Mouse (Mus musculus) embryonic facial prominence, embryonic 12.5 days (tissue): Measurements from ENCODE around the gene Galnt6. TPM values are rescaled to one million over a fixed set of nuclear protein-coding genes. Genes with fewer than 3 reads are reported as not detected.

Experiments used
- ATAC-seq: fragments of 200-750 bp; cut with Nextera tagmentation; 2 replicates; pipeline ENCODE4 v1.8.0; 2017; ENCODE audit not compliant: insufficient number of reproducible peaks, insufficient read depth, low FRiP score, low TSS enrichment
- H3K27ac ChIP-seq: fragments of 300-500 bp; sonication (generic); 2 replicates; pipeline ENCODE4 v1.5.1; 2016; ENCODE audit warnings: mild to moderate bottlenecking
- H3K27me3 ChIP-seq: fragments of 300-500 bp; sonication (generic); 2 replicates; pipeline ENCODE4 v1.6.1; 2016; ENCODE audit warnings: mild to moderate bottlenecking, moderate library complexity
- H3K36me3 ChIP-seq: fragments of 300-500 bp; sonication (generic); 2 replicates; pipeline ENCODE4 v1.6.1; 2016; ENCODE audit warnings: mild to moderate bottlenecking
- H3K4me1 ChIP-seq: fragments of 300-500 bp; sonication (generic); 2 replicates; pipeline ENCODE4 v1.6.1; 2016
- H3K4me2 ChIP-seq: fragments of 300-500 bp; sonication (generic); replicated peaks from 2 replicates; pipeline ENCODE4 v1.6.1; 2016; ENCODE audit warnings: mild to moderate bottlenecking, moderate library complexity
- H3K4me3 ChIP-seq: fragments of 300-500 bp; sonication (generic); 2 replicates; pipeline ENCODE4 v1.5.1; 2016; ENCODE audit warnings: mild to moderate bottlenecking
- H3K9ac ChIP-seq: fragments of 300-500 bp; sonication (generic); 2 replicates; pipeline ENCODE4 v1.6.1; 2016; ENCODE audit warnings: mild to moderate bottlenecking, moderate library complexity
- H3K9me3 ChIP-seq: fragments of 300-500 bp; sonication (generic); 2 replicates; pipeline ENCODE4 v1.6.1; 2016; ENCODE audit warnings: mild to moderate bottlenecking, moderate library complexity
- WGBS: fragments of 180-500 bp; shearing (Covaris S2); methylation state at CpG from one replicate; pipeline ENCODE4 v1.1.7; 2016; 5-methylcytosine and 5-hydroxymethylcytosine counted together
- polyA plus RNA-seq: library from polyadenylated mRNA; unstranded; fragments of >200 nt; fragmentation: Nextera tagmentation; extraction: Ambion mirVana; gene quantifications from 2 replicates; pipeline ENCODE4 v1.2.1, GENCODE M21; 2016

Gene Galnt6
- polyA plus RNA-seq, 1 experiment from 2014 or later = 0.40 TPM

DNA sequence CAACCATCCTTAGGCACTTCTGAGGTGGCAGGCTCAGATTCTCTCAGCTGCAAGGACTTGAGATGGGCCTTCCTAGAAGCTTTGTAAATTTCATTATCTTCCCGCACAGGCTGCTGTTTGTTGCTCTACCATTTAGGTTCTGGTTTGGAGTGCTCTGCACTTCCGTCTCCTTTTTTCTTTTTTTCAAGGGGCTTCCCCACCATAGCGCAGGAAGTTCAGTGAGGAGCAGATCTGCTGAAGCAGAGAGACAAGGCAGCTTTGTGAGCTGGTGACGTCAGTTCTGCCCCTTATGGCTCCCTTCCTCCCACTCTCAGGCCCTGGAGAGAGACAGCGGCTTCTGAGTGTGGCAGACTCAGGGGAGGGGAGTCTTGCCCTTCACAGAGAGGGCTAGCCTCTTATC is 3.4 kb upstream of the Galnt6 start:
- 16% methylated on average over 5 of the region's 5 CpGs for WGBS
- H3K4me2 ChIP-seq = no peak overlapping the region
- no peak overlapping the region for H3K4me3 ChIP-seq
- peaks cover 11% of the 10 kb centered on the region; the same call in 1 of the 2 replicates for H3K4me1 ChIP-seq
- H3K27ac ChIP-seq = no peak overlapping the region
- ATAC-seq = no peak
- no peak overlapping the region for H3K9ac ChIP-seq
- H3K9me3 ChIP-seq = no peaks in the 10 kb centered on the region
- H3K27me3 ChIP-seq = peaks cover 46% of the 10 kb centered on the region
- no peaks in the 10 kb centered on the region for H3K36me3 ChIP-seq

DNA sequence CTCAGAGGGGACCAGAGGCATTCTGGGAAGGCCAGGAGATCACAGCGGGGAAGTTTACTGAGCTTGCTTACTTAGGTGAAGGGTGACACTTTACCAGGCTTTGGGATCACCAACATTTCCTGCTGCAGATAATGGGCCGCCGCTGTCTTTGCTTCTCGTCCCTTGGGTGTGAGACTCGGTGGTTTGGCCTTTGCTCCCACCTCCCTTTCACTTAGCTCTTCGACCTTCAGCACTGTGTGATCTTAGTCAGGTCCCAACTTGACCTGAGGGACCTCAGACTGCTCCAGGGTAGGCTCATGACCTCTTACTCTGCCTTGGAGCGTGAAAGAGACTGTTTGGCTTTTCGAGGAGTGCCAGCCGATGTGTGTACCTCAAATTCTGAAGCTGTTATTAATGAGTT is 1.9 kb upstream of the Galnt6 start:
- 40% methylated on average over 9 of the region's 9 CpGs for WGBS
- Histone ChIP-seq H3K9ac (no peak overlapping the region), H3K4me1 (peaks cover 11% of the 10 kb centered on the region; the same call in 1 of the 2 replicates), H3K4me3 (no peak overlapping the region), H3K36me3 (no peaks in the 10 kb centered on the region), H3K27ac (no peak overlapping the region), H3K4me2 (no peak overlapping the region), H3K27me3 (peaks cover 52% of the 10 kb centered on the region), H3K9me3 (no peaks in the 10 kb centered on the region)
- no peak for ATAC-seq

DNA sequence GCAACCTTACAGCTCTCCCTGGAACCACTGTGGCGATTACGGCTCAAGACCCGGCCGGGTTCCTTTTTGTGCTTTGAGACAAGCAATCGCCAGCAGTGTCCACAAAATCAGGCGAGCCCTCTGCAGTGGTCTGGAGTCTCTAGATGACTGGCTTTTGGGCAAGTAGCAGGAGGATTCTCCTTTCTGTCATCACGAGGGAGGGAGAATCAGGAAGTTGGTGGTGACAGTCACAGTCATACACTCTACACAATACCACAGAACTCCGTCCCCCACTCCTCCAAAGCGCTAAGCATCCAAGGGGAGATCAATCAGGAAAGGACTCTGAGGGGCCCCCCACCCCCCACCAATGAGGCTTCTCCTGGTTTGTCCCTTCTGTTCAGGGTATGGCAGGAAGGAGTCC is 590 bp downstream of the Galnt6 start:
- no peaks in the 10 kb centered on the region for H3K9me3 ChIP-seq
- peak overlapping the region; percentile 62 for H3K4me2 ChIP-seq
- no peak overlapping the region for H3K9ac ChIP-seq
- no peaks in the 10 kb centered on the region for H3K36me3 ChIP-seq
- 26% methylated on average over 9 of the region's 9 CpGs for WGBS
- no peak overlapping the region for H3K27ac ChIP-seq
- peaks cover 52% of the 10 kb centered on the region for H3K27me3 ChIP-seq
- ATAC-seq = no peak
- peak overlapping the region; percentile 39 for H3K4me3 ChIP-seq
- H3K4me1 ChIP-seq = peaks cover 11% of the 10 kb centered on the region; the same call in 1 of the 2 replicates

DNA sequence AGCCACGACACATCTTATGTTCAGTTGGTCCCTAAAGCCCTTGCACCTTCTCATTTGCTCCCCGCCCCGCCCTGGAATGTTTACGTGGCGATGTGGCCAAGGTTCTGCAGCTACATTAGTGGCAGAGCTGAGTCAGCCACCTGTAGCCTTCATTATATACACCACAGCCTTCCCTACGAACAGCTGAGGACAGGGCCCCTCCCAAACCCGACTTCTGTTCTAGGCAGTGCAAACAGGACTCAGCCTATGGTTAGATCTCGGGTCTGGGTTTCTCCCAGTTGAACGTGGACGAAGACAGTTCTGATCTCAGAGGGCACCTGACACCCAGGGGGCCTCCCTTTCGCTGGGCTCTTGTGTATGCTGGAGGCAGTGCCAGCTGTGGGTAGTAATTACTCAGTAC is 1.3 kb downstream of the Galnt6 start:
- Histone ChIP-seq H3K4me2 (no peak overlapping the region), H3K27me3 (peaks cover 51% of the 10 kb centered on the region), H3K36me3 (no peaks in the 10 kb centered on the region), H3K9me3 (no peaks in the 10 kb centered on the region), H3K4me3 (no peak overlapping the region), H3K9ac (no peak overlapping the region), H3K27ac (no peak overlapping the region), H3K4me1 (peaks cover 11% of the 10 kb centered on the region; the same call in 1 of the 2 replicates)
- no peak for ATAC-seq
- WGBS = 82% methylated on average over 11 of the region's 11 CpGs

DNA sequence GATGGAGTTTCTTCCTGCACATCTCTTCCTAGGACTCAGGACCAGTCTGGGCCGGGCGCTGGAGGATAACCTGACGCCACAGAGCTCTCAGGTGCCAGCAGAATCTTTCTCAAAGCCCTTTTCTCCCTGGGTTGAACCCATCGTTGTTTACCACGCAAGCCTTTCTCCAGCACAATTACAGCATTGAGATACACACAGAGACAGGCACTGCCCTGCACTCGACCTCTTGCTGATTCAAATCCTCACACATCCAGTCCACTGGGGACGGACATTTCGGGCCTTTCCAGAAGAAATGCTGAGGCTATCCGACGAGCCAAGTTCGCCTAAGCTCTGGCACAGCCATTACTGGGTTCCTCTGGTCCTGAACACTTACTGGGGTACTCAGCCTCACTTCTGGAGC is 2.5 kb downstream of the Galnt6 start:
- H3K4me3 ChIP-seq = no peak overlapping the region
- no peak overlapping the region for H3K4me2 ChIP-seq
- H3K36me3 ChIP-seq = no peaks in the 10 kb centered on the region
- H3K27ac ChIP-seq = no peak overlapping the region
- peaks cover 11% of the 10 kb centered on the region; the same call in 1 of the 2 replicates for H3K4me1 ChIP-seq
- 80% methylated on average over 11 of the region's 11 CpGs for WGBS
- 0 out of 2 replicates have a peak overlapping the region, but pooled peaks have one; percentile 19 for H3K9ac ChIP-seq
- H3K9me3 ChIP-seq = no peaks in the 10 kb centered on the region
- no peak for ATAC-seq
- peaks cover 45% of the 10 kb centered on the region for H3K27me3 ChIP-seq

DNA sequence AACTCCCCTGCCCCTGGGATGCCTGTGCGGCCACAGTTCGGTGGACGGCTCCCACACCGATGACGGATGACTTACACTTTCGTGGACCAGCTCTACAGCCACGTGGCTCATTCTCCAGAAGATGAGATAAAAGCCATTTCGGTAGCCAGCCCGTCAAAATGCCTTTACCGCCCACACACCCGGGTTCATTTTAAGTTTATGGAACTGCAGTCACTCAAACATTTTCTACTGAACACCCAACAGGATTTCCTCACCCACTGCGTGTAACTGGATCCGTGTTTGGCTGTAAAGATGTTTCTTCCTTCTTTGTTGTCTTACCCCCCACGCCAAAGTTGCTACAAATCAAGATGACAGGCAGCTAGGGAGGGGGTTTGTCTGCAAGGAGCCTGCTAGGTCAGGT is 5.7 kb downstream of the Galnt6 start:
- no peak overlapping the region for H3K9ac ChIP-seq
- peaks cover 16% of the 10 kb centered on the region for H3K27me3 ChIP-seq
- H3K4me3 ChIP-seq = no peak overlapping the region
- H3K9me3 ChIP-seq = no peaks in the 10 kb centered on the region
- H3K36me3 ChIP-seq = no peaks in the 10 kb centered on the region
- WGBS = 78% methylated on average over 14 of the region's 14 CpGs
- peaks cover under 1% of the 10 kb centered on the region; the same call in 1 of the 2 replicates for H3K4me1 ChIP-seq
- no peak overlapping the region for H3K27ac ChIP-seq
- no peak overlapping the region for H3K4me2 ChIP-seq
- ATAC-seq = no peak

DNA sequence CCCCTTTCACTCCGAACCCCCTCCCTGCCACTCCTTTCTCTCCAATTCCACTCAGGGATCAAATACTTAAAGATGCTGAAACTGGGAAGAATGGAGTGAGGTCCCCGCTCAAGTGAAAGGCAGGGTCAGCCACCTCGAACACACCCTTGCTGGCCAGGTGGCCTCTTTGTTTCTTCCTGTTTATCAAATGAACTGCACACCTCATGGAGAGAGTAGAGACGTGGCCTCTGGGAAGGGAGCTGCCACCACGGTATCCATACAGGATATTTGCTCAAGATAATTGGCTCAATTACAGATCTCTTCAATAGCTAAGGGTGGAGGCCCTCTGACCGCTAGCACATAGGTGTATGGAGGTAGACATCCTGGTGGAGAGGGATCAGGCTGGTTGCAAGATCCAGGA is 6.6 kb downstream of the Galnt6 start:
- 71% methylated on average over 6 of the region's 6 CpGs for WGBS
- H3K27ac ChIP-seq = no peak overlapping the region
- H3K36me3 ChIP-seq = no peaks in the 10 kb centered on the region
- H3K4me3 ChIP-seq = no peak overlapping the region
- ATAC-seq = no peak
- peaks cover 7% of the 10 kb centered on the region for H3K27me3 ChIP-seq
- no peak overlapping the region for H3K9ac ChIP-seq
- H3K4me1 ChIP-seq = no peaks in the 10 kb centered on the region
- H3K9me3 ChIP-seq = no peaks in the 10 kb centered on the region
- no peak overlapping the region for H3K4me2 ChIP-seq

DNA sequence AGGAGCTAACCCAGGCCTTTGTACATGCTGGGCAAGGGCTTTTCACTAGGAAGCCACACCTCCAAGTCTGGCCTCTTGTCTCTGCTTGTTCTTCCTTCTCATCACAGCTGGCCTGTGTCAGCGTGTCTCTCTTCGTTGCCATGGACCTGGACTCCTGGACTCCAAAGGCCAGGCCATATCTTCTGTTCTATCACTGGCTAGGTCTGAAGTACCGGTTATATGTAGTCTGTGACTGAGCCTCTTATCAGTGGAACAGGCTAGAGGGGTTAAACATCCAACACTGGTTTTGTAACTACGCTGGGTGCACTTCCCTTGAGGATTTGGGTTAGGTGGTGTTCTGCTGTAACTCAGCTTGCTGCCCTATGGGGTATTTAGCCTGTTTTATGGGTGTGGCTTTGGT is 7.2 kb downstream of the Galnt6 start:
- no peak overlapping the region for H3K27ac ChIP-seq
- no peaks in the 10 kb centered on the region for H3K9me3 ChIP-seq
- ATAC-seq = no peak
- H3K4me1 ChIP-seq = no peaks in the 10 kb centered on the region
- peaks cover 3% of the 10 kb centered on the region; the same call in 1 of the 2 replicates for H3K27me3 ChIP-seq
- H3K4me2 ChIP-seq = no peak overlapping the region
- H3K36me3 ChIP-seq = no peaks in the 10 kb centered on the region
- H3K9ac ChIP-seq = no peak overlapping the region
- no peak overlapping the region for H3K4me3 ChIP-seq
- WGBS = 68% methylated on average over 4 of the region's 4 CpGs

DNA sequence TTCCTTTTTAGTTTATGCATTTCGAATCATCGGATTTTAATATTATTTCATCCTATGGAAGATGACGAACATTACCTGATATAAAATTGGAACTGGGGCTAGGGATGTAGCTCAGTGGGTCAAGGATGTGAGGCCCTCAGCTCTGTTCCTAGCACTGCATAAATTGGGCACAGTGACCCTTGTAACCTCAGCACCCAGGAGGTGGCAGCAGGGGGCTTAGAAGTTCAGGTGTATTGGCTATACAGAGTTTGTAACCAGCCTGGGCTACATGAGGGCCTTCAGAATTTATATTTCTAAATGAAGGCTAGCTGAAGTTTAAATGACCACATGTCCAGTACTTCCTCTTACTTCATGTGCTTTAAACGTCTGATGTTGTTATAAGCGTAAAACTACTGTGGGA is 7.7 kb downstream of the Galnt6 start:
- WGBS = 89% methylated on average over 5 of the region's 5 CpGs
- no peak overlapping the region for H3K4me3 ChIP-seq
- ATAC-seq = no peak
- no peak overlapping the region for H3K27ac ChIP-seq
- H3K9ac ChIP-seq = no peak overlapping the region
- no peaks in the 10 kb centered on the region for H3K4me1 ChIP-seq
- no peaks in the 10 kb centered on the region for H3K36me3 ChIP-seq
- H3K4me2 ChIP-seq = no peak overlapping the region
- H3K9me3 ChIP-seq = no peaks in the 10 kb centered on the region
- H3K27me3 ChIP-seq = no peaks in the 10 kb centered on the region

DNA sequence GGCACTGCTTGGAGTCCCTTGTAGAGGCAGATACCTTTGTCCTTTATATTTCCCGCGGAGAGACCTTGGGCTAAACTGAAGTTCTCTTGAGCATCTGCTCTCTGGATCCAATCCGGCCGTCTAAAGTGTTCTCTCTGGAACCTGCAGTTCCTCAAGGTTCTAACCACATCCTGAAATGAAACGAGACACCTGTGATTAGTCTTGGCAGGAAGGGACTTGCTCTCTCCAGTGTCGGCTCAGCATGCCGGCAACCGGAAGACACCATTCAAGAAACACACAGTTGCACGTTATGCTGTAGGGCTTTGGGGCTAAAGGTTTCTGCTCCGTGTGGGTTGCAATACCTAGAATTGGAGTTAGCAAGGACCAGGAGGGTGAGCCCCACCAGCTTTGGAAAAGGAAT is 9.1 kb downstream of the Galnt6 start:
- no peak overlapping the region for H3K27ac ChIP-seq
- WGBS = 66% methylated on average over 10 of the region's 10 CpGs
- no peak overlapping the region for H3K4me2 ChIP-seq
- no peaks in the 10 kb centered on the region for H3K27me3 ChIP-seq
- no peaks in the 10 kb centered on the region for H3K36me3 ChIP-seq
- H3K4me3 ChIP-seq = no peak overlapping the region
- no peak overlapping the region for H3K9ac ChIP-seq
- H3K4me1 ChIP-seq = no peaks in the 10 kb centered on the region
- ATAC-seq = no peak
- H3K9me3 ChIP-seq = no peaks in the 10 kb centered on the region

DNA sequence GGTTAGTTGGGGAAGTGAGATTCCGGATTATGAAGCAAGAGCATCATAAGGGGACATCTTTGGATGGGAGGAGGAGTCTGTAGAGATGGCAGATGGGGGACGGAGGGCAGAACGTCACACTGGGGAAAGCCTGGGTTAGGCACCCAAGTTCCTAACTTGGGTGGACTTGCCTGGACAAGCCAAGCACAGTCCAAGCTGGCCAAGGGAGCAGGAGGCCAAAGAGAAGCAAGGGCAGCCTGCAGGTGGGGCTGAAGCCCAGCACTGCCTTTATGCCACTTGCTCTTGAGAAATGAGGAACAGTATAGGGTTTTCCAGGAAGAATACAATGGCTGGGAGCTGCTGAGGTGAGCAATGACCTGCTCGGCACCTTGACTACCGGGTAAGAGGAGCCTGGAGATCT is 10.0 kb downstream of the Galnt6 start:
- Histone ChIP-seq H3K27ac (no peak overlapping the region), H3K4me3 (no peak overlapping the region), H3K27me3 (no peaks in the 10 kb centered on the region), H3K4me1 (no peaks in the 10 kb centered on the region), H3K36me3 (no peaks in the 10 kb centered on the region), H3K4me2 (no peak overlapping the region), H3K9ac (no peak overlapping the region), H3K9me3 (no peaks in the 10 kb centered on the region)
- 93% methylated on average over 5 of the region's 5 CpGs for WGBS
- no peak for ATAC-seq

DNA sequence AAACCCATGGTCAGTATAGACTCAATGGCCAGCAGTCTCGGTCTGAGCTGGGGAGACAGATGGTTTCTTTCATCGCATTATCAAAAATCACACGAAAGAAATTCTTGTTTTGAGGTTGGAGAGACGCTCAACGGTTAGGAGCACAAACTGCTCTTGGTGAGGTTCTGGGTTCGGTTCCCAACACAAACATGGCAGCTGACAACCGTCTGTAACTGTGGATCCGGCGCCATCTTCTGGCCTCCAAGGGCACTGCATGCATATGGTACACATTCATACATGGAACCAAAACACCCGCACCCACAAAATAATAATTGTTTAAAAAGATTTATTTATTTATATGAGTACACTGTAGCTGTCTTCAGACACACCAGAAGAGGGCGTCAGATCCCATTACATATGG is 10.6 kb downstream of the Galnt6 start:
- Histone ChIP-seq H3K9ac (no peak overlapping the region), H3K27ac (no peak overlapping the region), H3K36me3 (no peaks in the 10 kb centered on the region), H3K27me3 (no peaks in the 10 kb centered on the region), H3K4me3 (no peak overlapping the region), H3K4me1 (no peaks in the 10 kb centered on the region), H3K4me2 (no peak overlapping the region), H3K9me3 (no peaks in the 10 kb centered on the region)
- ATAC-seq = no peak
- 80% methylated on average over 11 of the region's 11 CpGs for WGBS

DNA sequence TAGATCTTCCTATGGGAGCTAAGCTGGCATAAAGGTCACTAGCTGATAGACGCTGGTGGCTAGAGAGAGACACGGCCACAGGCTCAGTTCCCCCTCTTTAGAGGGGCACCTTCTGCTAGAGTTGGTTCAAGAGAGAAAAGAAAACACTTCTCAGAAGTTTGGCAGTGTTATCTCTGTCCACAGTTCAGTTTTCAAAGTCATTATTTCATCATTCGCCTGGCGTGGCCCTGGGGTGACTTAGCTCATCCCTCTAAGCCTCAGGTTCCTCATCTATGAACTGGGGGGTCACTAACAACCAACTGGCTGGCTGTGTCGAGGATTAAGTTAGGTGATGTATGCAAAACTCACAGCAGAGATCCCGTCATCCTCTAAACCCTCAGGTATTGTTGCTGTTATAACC is 11.2 kb downstream of the Galnt6 start:
- Histone ChIP-seq H3K36me3 (no peaks in the 10 kb centered on the region), H3K27ac (no peak overlapping the region), H3K4me3 (no peak overlapping the region), H3K9ac (no peak overlapping the region), H3K27me3 (no peaks in the 10 kb centered on the region), H3K9me3 (no peaks in the 10 kb centered on the region), H3K4me1 (no peaks in the 10 kb centered on the region), H3K4me2 (no peak overlapping the region)
- no peak for ATAC-seq
- 82% methylated on average over 6 of the region's 6 CpGs for WGBS
